Mouse (Mus musculus) olfactory bulb, adult 2 months (tissue): Measurements from ENCODE around the gene Ldlrad3. TPM values are rescaled to one million over a fixed set of nuclear protein-coding genes. Genes with fewer than 3 reads are reported as not detected.

ENCODE experiments used
- H3K27ac ChIP-seq: fragments of 200-500 bp; 2 replicates; pipeline ENCODE4 v1.5.1; 2012; ENCODE audit warnings: low read depth, low read length; ENCODE audit not compliant: insufficient read depth
- H3K4me1 ChIP-seq: fragments of 200-500 bp; 2 replicates; pipeline ENCODE4 v1.6.1; 2012; ENCODE audit warnings: low read length; ENCODE audit not compliant: control insufficient read depth, insufficient read depth
- H3K4me3 ChIP-seq: fragments of 200-500 bp; 2 replicates; pipeline ENCODE4 v1.5.1; 2012; ENCODE audit warnings: mild to moderate bottlenecking, low read depth, low read length, moderate library complexity; ENCODE audit not compliant: insufficient read depth
- CTCF ChIP-seq: fragments of 200-500 bp; IDR thresholded peaks from 2 replicates; pipeline ENCODE4 v1.5.1; 2012; ENCODE audit warnings: low read depth, mild to moderate bottlenecking, low read length, moderate library complexity; ENCODE audit not compliant: insufficient read depth
- POLR2A ChIP-seq: fragments of 200-500 bp; IDR thresholded peaks from 2 replicates; pipeline ENCODE4 v1.6.1; 2012; ENCODE audit warnings: mild to moderate bottlenecking, low read depth, low read length, moderate library complexity; ENCODE audit not compliant: insufficient read depth
- WGBS: fragments of 180-500 bp; shearing (Covaris S2); methylation state at CpG from one replicate; pipeline ENCODE4 v1.1.7; 2018; 5-methylcytosine and 5-hydroxymethylcytosine counted together
- polyA plus RNA-seq: library from polyadenylated mRNA; stranded (reverse); fragments of >200 nt; gene quantifications from 2 replicates; pipeline ENCODE4 v1.2.4, GENCODE M21; 2012; ENCODE audit warnings: low replicate concordance; ENCODE audit not compliant: missing spikeins, insufficient read depth, insufficient read length

Gene Ldlrad3
- polyA plus RNA-seq, 1 experiment: not detected

- H3K4me3 ChIP-seq: no peak overlapping the region
- H3K27ac ChIP-seq: no peak overlapping the region
- 88% methylated on average over 2 of the region's 2 CpGs for WGBS
- TF ChIP-seq POLR2A: no peak
- no peak for TF ChIP-seq CTCF
- H3K4me1 ChIP-seq: peaks cover 13% of the 10 kb centered on the region
These were observed 45.0 kb downstream of the Ldlrad3 start for GRCm38 (mm10) chr2:102141199-102141598.

DNA sequence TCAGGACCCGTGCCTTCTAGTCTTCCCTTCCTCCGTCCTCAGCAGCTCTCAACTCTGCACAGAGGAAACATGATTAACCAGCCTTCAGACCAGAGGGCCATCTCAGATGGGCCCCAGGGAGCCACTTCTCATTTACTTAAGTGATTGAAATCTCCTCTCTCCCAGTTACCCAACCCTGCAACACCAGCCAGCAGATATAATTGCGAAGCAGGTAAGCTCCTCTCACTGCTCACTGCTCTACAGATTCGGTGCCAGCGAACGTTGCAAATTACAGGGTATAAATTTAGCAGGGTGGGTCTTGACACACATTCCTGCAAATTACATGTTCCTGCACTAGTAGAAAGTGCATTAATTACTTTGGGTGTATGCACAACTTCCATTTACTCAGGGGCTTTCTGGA is 48.3 kb downstream of the Ldlrad3 start:
- H3K27ac ChIP-seq: no peak overlapping the region
- no peak overlapping the region for H3K4me3 ChIP-seq
- peaks cover 23% of the 10 kb centered on the region for H3K4me1 ChIP-seq
- WGBS: 24% methylated on average over 6 of the region's 6 CpGs
- TF ChIP-seq CTCF (no peak), POLR2A (no peak)

DNA sequence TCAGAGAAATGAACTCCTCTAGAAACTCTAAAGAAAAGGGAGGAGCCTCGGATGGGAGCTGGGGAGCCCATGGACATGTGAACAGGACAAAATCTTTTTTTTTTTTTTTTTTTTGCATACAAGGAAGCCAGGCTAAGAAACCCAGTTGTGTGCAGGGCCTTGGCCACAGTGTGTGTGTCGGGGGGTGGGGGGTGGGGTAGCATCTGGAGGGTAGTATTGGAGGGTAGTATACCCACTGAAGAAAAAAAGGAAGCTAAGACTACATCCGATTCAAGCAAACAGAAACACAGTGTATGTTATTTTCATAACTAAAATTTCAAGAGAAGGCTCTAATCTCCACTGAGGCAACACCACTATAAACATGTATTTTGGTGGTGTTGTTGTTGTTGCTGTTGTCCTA is 50.0 kb downstream of the Ldlrad3 start:
- no peak for TF ChIP-seq CTCF
- Histone ChIP-seq H3K27ac (no peak overlapping the region), H3K4me3 (no peak overlapping the region), H3K4me1 (peaks cover 26% of the 10 kb centered on the region)
- WGBS: 85% methylated on average over 3 of the region's 3 CpGs

GRCm38 (mm10) chr2:102134510-102135262 is 51.5 kb downstream of the Ldlrad3 start:
- TF ChIP-seq CTCF (no peak), POLR2A (no peak)
- Histone ChIP-seq H3K27ac (no peak overlapping the region), H3K4me3 (no peak overlapping the region), H3K4me1 (peaks cover 31% of the 10 kb centered on the region)
- WGBS: 62% methylated on average over 9 of the region's 9 CpGs

GRCm38 (mm10) chr2:102132945-102133558 is 53.1 kb downstream of the Ldlrad3 start:
- WGBS: 65% methylated on average over 10 of the region's 10 CpGs
- Histone ChIP-seq H3K4me1 (peaks cover 30% of the 10 kb centered on the region), H3K4me3 (no peak overlapping the region), H3K27ac (no peak overlapping the region)
- TF ChIP-seq CTCF (no peak), POLR2A (no peak)

DNA sequence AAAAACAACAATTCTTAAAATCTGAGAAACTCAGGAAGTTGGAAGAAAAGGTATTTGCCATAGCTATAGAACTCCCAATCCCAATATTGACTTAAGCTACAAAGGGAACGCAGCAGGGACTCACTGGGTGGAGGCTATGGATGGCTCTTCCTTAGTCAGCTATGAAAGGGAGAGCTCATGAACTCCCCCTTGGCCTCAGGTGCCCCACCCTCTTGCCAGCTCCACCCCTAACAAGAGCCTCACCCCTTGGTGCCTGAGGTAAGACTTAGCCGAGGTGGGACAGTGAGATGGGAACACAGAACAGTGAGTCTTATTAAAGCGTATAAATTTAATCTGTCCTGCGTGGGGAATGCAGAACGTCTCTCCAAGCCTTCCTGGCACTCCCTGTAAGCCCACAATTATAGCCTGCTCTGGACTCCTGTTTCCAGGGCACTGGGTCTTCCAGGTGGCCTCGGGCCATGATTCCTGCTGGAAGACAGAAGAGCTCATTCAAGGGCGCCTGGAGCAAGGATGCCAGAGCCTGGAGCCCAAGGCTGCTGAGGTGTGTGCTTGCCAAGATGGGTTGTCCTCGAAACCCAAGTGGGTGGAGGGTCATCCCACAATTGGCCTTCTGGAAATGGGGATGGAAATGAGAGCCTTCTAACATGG is 55.9 kb downstream of the Ldlrad3 start:
- Histone ChIP-seq H3K4me3 (no peak overlapping the region), H3K27ac (0 out of 2 replicates have a peak overlapping the region, but pooled peaks have one; percentile 20), H3K4me1 (peaks cover 29% of the 10 kb centered on the region)
- TF ChIP-seq CTCF (no peak), POLR2A (no peak)
- WGBS: 67% methylated on average over 8 of the region's 8 CpGs

DNA sequence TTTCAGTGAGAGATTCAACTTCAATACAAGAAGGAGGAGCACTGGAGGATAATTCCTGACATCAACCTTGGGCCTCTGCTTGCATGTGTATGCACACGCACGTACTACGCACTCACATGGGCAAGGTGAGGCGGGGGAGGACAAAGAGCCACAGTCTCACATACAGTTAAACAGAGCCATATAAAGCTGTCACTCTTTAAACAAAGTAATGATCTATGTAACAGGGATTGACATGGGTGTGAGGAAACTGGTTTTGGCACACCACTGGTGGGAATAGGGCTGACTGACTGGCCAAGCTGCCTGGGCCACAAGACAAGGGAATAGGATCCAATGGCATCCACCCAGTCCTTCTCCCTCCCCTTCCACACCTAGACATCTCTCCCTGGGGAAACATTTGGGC is 57.0 kb downstream of the Ldlrad3 start:
- TF ChIP-seq POLR2A: no peak
- no peak for TF ChIP-seq CTCF
- WGBS: 98% methylated on average over 4 of the region's 4 CpGs
- H3K4me3 ChIP-seq: no peak overlapping the region
- peaks cover 26% of the 10 kb centered on the region for H3K4me1 ChIP-seq
- no peak overlapping the region for H3K27ac ChIP-seq

GRCm38 (mm10) chr2:102128500-102129030 is 57.6 kb downstream of the Ldlrad3 start:
- TF ChIP-seq POLR2A (no peak), CTCF (no peak)
- peaks cover 26% of the 10 kb centered on the region for H3K4me1 ChIP-seq
- 66% methylated on average over 14 of the region's 14 CpGs for WGBS
- no peak overlapping the region for H3K27ac ChIP-seq
- no peak overlapping the region for H3K4me3 ChIP-seq

DNA sequence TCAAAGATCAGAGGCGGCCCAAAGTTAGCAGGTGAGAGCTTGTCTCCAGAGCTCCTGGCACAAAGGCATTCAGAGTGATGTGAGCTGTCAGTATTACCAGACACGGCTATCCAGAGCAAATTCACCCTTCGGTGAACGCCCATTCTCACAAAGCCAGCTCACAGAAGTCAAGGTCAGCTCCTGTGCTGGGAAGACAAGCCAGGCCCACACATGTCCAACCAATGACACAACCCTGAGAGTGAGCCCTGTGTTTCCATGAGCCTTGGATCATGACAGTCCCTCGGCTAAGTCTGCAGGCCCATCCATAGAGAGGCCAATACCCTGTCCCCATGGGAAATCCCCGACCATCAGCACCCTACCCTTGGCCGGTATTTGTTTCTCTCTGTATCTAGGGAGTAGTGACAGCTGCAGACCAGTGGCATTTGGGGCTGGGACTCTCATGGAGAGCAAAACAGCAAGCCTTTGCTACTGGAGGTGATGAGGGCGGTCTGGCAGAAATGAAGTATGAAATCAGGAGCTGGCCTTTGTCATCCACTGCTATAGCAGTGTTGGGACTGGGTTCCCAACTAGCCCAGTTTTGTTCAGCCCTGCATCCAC is 58.3 kb downstream of the Ldlrad3 start:
- Histone ChIP-seq H3K4me3 (no peak overlapping the region), H3K4me1 (peaks cover 21% of the 10 kb centered on the region), H3K27ac (no peak overlapping the region)
- TF ChIP-seq POLR2A (no peak), CTCF (no peak)
- WGBS: 92% methylated on average over 8 of the region's 8 CpGs
